Mouse (Mus musculus) cortical plate, adult 2 months (tissue): ENCODE data around the gene Wt1. TPM values are rescaled to one million over a fixed set of nuclear protein-coding genes. Genes with fewer than 3 reads are reported as not detected.

Experiments used
- H3K27ac ChIP-seq: fragments of 200-500 bp; 2 replicates; pipeline ENCODE4 v1.5.1; 2012; ENCODE audit warnings: low read length, control low read depth, inconsistent platforms; ENCODE audit not compliant: insufficient read depth
- H3K4me1 ChIP-seq: fragments of 200-500 bp; 2 replicates; pipeline ENCODE4 v1.6.1; 2011; ENCODE audit warnings: low read length; ENCODE audit not compliant: control insufficient read depth, insufficient read depth
- H3K4me3 ChIP-seq: fragments of 200-500 bp; 2 replicates; pipeline ENCODE4 v1.5.1; 2011; ENCODE audit warnings: mild to moderate bottlenecking, low read length, control low read depth; ENCODE audit not compliant: insufficient read depth
- CTCF ChIP-seq: fragments of 200-500 bp; IDR thresholded peaks from 2 replicates; pipeline ENCODE4 v1.5.1; 2011; ENCODE audit warnings: mild to moderate bottlenecking, control low read depth, low read length; ENCODE audit not compliant: insufficient read depth; ENCODE audit errors: extremely low read depth
- POLR2A ChIP-seq: fragments of 200-500 bp; IDR thresholded peaks from 2 replicates; pipeline ENCODE4 v1.6.1; 2011; ENCODE audit warnings: mild to moderate bottlenecking, low read length, control low read depth; ENCODE audit not compliant: insufficient read depth; ENCODE audit errors: extremely low read depth
- polyA plus RNA-seq: library from polyadenylated mRNA; depleted of rRNA; stranded (reverse); fragments of >200 nt; gene quantifications from 2 replicates; pipeline ENCODE4 v1.2.3, GENCODE M21; 2012; rRNA removed

Gene Wt1
- polyA plus RNA-seq, 1 experiment, result 0.17 TPM

GRCm38 (mm10) chr2:105206563-105207174, 80.3 kb downstream of the Wt1 start:
- Histone ChIP-seq H3K27ac (no peak overlapping the region), H3K4me1 (no peaks in the 10 kb centered on the region), H3K4me3 (no peak overlapping the region)
- TF ChIP-seq POLR2A (no peak), CTCF (no peak)

- Histone ChIP-seq H3K4me3 (no peak overlapping the region), H3K4me1 (no peaks in the 10 kb centered on the region), H3K27ac (no peak overlapping the region)
- no peak for TF ChIP-seq POLR2A
- TF ChIP-seq CTCF, result no peak
Observed at GRCm38 (mm10) chr2:105212839-105213238, 86.5 kb downstream of the Wt1 start.

- Histone ChIP-seq H3K27ac (no peak overlapping the region), H3K4me3 (no peak overlapping the region), H3K4me1 (no peaks in the 10 kb centered on the region)
- TF ChIP-seq POLR2A, result no peak
- no peak for TF ChIP-seq CTCF
Observed at GRCm38 (mm10) chr2:105215914-105216313, 89.6 kb downstream of the Wt1 start.

GRCm38 (mm10) chr2:105219229-105219628, 92.9 kb downstream of the Wt1 start:
- TF ChIP-seq CTCF (no peak), POLR2A (no peak)
- no peak overlapping the region for H3K27ac ChIP-seq
- H3K4me3 ChIP-seq, result no peak overlapping the region
- no peaks in the 10 kb centered on the region for H3K4me1 ChIP-seq

- Histone ChIP-seq H3K4me3 (no peak overlapping the region), H3K4me1 (no peaks in the 10 kb centered on the region), H3K27ac (no peak overlapping the region)
- no peak for TF ChIP-seq CTCF
- no peak for TF ChIP-seq POLR2A
Observed at GRCm38 (mm10) chr2:105219664-105220063, 93.3 kb downstream of the Wt1 start.

- H3K27ac ChIP-seq, result no peak overlapping the region
- no peak overlapping the region for H3K4me3 ChIP-seq
- H3K4me1 ChIP-seq, result no peaks in the 10 kb centered on the region
- no peak for TF ChIP-seq POLR2A
- no peak for TF ChIP-seq CTCF
Observed at GRCm38 (mm10) chr2:105220738-105221303, 94.5 kb downstream of the Wt1 start.

Other genes with a start within 250 kb of the Wt1 start
- 80.8 and 84.1 TPM in 2 replicates for gene Eif3m, start 109.4 kb upstream of the Wt1 start, polyA plus RNA-seq
- not detected in 2 replicates for gene Gm11060, start 34.5 kb upstream of the Wt1 start, polyA plus RNA-seq
- gene Them7, start 97.8 kb downstream of the Wt1 start, polyA plus RNA-seq, result not detected in 2 replicates